Mouse (Mus musculus) c-Kit-positive CD71-negative TER-119-negative erythroid progenitor cells, embryonic 14.5 days (primary cell): ENCODE data around the gene Gm4567.
"Not testable (repeated sequence)": the region's sequence is repeated elsewhere in the genome, so short reads cannot be mapped to it uniquely, and the experiment has no call there.

Experiments
- DNase-seq: peaks from one replicate; pipeline ENCODE4 v3.0.0-alpha.2; 2013; ENCODE audit warnings: low read depth

The Gm4567 gene

DNA sequence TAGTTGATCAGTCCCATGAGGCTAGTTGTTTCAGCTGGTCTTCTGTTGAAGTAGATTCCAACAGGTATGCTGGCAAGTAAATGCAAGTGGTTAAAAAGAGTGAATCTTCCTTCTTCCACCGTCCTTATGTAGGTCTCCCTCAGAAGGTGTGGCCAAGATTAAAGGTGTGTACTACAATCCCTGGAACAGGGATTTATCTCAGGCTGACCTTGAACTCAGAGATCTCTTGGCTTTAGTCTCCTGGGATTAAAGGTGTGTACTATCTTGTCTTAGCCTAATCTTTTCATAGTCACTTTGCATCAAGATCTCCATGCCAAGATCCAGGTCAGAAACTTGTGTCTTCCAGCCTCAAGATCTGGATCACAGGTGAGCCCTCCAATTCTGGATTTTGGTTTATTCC is at the start of gene Gm4567:
Gm4567 (minus strand) TSS at position 101 of the 400 bp plus-strand sequence.
- DNase-seq: not testable (repeated sequence)

- not testable (repeated sequence) for DNase-seq
Measured at GRCm38 (mm10) chr7:22761397-22761796, 41.9 kb upstream of the Gm4567 start, which contains the start of gene Vmn1r157. Gene Vmn1r157, plus strand, starts transcription at chr7:22761697.

- not testable (repeated sequence) for DNase-seq
Measured at GRCm38 (mm10) chr7:22692217-22692616, 27.3 kb downstream of the Gm4567 start, which contains the start of gene Gm8693. Gene Gm8693, minus strand, starts transcription at chr7:22692317.
